Mouse (Mus musculus) MEL (cell line): ENCODE results near the gene Grsf1. TPM values are rescaled to one million over a fixed set of nuclear protein-coding genes. Genes with fewer than 3 reads are reported as not detected.

ENCODE experiments used
- DNase-seq: peaks from one replicate; pipeline ENCODE4 v3.0.0; 2011; ENCODE audit warnings: low read depth, low spot score
- H3K27ac ChIP-seq: 2 replicates; pipeline ENCODE4 v1.5.1; 2012; ENCODE audit warnings: low read depth, mild to moderate bottlenecking, control low read depth, low read length, moderate library complexity; ENCODE audit not compliant: control insufficient read depth
- H3K27me3 ChIP-seq, 2 experiments: fragments of 150-350 bp in 1 of 2; sonication (generic) in 1 of 2; 2 replicates each; pipeline ENCODE4 v1.6.1; 2012; ENCODE audit warnings: low read length in 2 of 2, mild to moderate bottlenecking in 2 of 2, improper control_type of control experiment in 1 of 2, moderate library complexity in 1 of 2; ENCODE audit not compliant: insufficient read depth in 2 of 2, control insufficient read depth in 1 of 2
- H3K36me3 ChIP-seq, 2 experiments: 2 replicates each; pipeline ENCODE4 v1.6.1; 2012 to 2014; ENCODE audit warnings: low read length in 2 of 2, improper control_type of control experiment in 1 of 2, inconsistent platforms in 1 of 2, mild to moderate bottlenecking in 1 of 2; ENCODE audit not compliant: insufficient read depth in 2 of 2, control insufficient read depth in 1 of 2
- H3K4me1 ChIP-seq, 2 experiments: fragments of 150-350 bp in 1 of 2; sonication (generic) in 1 of 2; 2 replicates each; pipeline ENCODE4 v1.6.1; 2012; ENCODE audit warnings: low read length in 2 of 2, improper control_type of control experiment in 1 of 2, mild to moderate bottlenecking in 1 of 2; ENCODE audit not compliant: insufficient read depth in 2 of 2, control insufficient read depth in 1 of 2
- H3K4me3 ChIP-seq, 2 experiments: fragments of 150-350 bp in 1 of 2; sonication (generic) in 1 of 2; 2 replicates each; pipeline ENCODE4 v1.5.1; 2012; ENCODE audit warnings: low read depth in 2 of 2, low read length in 2 of 2, mild to moderate bottlenecking in 2 of 2, moderate library complexity in 2 of 2, control low read depth in 1 of 2, improper control_type of control experiment in 1 of 2; ENCODE audit not compliant: control insufficient read depth in 1 of 2, insufficient read depth in 1 of 2
- H3K79me2 ChIP-seq: 2 replicates; pipeline ENCODE4 v1.6.1; 2012; ENCODE audit warnings: mild to moderate bottlenecking, low read length, moderate library complexity; ENCODE audit not compliant: control insufficient read depth, poor library complexity, insufficient read depth
- H3K9ac ChIP-seq: 2 replicates; pipeline ENCODE4 v1.6.1; 2012; ENCODE audit warnings: low read depth, mild to moderate bottlenecking, control low read depth, low read length, moderate library complexity; ENCODE audit not compliant: control insufficient read depth, poor library complexity, severe bottlenecking
- H3K9me3 ChIP-seq: fragments of 150-350 bp; sonication (generic); replicated peaks from 2 replicates; pipeline ENCODE4 v1.6.1; 2012; ENCODE audit warnings: mild to moderate bottlenecking, low read length, improper control_type of control experiment, moderate library complexity; ENCODE audit not compliant: insufficient read depth
- BHLHE40 ChIP-seq: IDR thresholded peaks from 2 replicates; pipeline ENCODE4 v1.6.1; 2012; ENCODE audit warnings: low read depth, mild to moderate bottlenecking, inconsistent platforms, low read length, improper control_type of control experiment, borderline replicate concordance
- CHD1 ChIP-seq: IDR thresholded peaks from 2 replicates; pipeline ENCODE4 v1.6.1; 2012; ENCODE audit warnings: low read depth, mild to moderate bottlenecking, inconsistent platforms, low read length, improper control_type of control experiment
- CTCF ChIP-seq, 3 experiments: IDR thresholded peaks in 2 of 3; conservative IDR thresholded peaks in 1 of 3; 2 replicates each; pipeline ENCODE4 v1.5.1; 2011 to 2012; ENCODE audit warnings: low read length in 3 of 3, low read depth in 2 of 3, mild to moderate bottlenecking in 2 of 3, improper control_type of control experiment in 1 of 3, inconsistent platforms in 1 of 3, mixed read lengths in 1 of 3, moderate library complexity in 1 of 3; ENCODE audit not compliant: control insufficient read depth in 1 of 3, insufficient read depth in 1 of 3, poor library complexity in 1 of 3, severe bottlenecking in 1 of 3
- ELF1 ChIP-seq: IDR thresholded peaks from 2 replicates; pipeline ENCODE4 v1.6.1; 2014; ENCODE audit warnings: low read depth, mild to moderate bottlenecking, inconsistent platforms, low read length, improper control_type of control experiment, moderate library complexity
- ETS1 ChIP-seq: IDR thresholded peaks from 2 replicates; pipeline ENCODE4 v1.6.1; 2012; ENCODE audit warnings: low read depth, mild to moderate bottlenecking, inconsistent platforms, low read length, improper control_type of control experiment, moderate library complexity
- HCFC1 ChIP-seq: IDR thresholded peaks from 2 replicates; pipeline ENCODE4 v1.6.1; 2012; ENCODE audit warnings: low read depth, mild to moderate bottlenecking, inconsistent platforms, low read length, improper control_type of control experiment, moderate library complexity
- JUND ChIP-seq: IDR thresholded peaks from 2 replicates; pipeline ENCODE4 v1.6.1; 2011; ENCODE audit warnings: low read depth, mild to moderate bottlenecking, improper control_type of control experiment, low read length
- KAT2A ChIP-seq: conservative IDR thresholded peaks from 2 replicates; pipeline ENCODE4 v1.6.1; 2012; ENCODE audit warnings: low read depth, low read length, improper control_type of control experiment, inconsistent platforms
- MAFK ChIP-seq: IDR thresholded peaks from 2 replicates; pipeline ENCODE4 v1.6.1; 2011; ENCODE audit warnings: low read depth, mild to moderate bottlenecking, low read length, improper control_type of control experiment, borderline replicate concordance
- MAX ChIP-seq: IDR thresholded peaks from 2 replicates; pipeline ENCODE4 v1.6.1; 2011; ENCODE audit warnings: low read length, improper control_type of control experiment
- MYB ChIP-seq: IDR thresholded peaks from 2 replicates; pipeline ENCODE4 v1.6.1; 2011; ENCODE audit warnings: mild to moderate bottlenecking, low read depth, low read length, improper control_type of control experiment
- MYC ChIP-seq: IDR thresholded peaks from 2 replicates; pipeline ENCODE4 v1.6.1; 2011; ENCODE audit warnings: low read depth, mild to moderate bottlenecking, low read length, improper control_type of control experiment, moderate library complexity
- POLR2A ChIP-seq, 2 experiments: IDR thresholded peaks; 2 replicates each; pipeline ENCODE4 v1.6.1; 2011 to 2012; ENCODE audit warnings: low read length in 2 of 2, mild to moderate bottlenecking in 2 of 2, control low read depth in 1 of 2, improper control_type of control experiment in 1 of 2, low read depth in 1 of 2, moderate library complexity in 1 of 2; ENCODE audit not compliant: control insufficient read depth in 1 of 2, insufficient read depth in 1 of 2, poor library complexity in 1 of 2
- RAD21 ChIP-seq: IDR thresholded peaks from 2 replicates; pipeline ENCODE4 v1.6.1; 2011; ENCODE audit warnings: mild to moderate bottlenecking, low read depth, low read length, improper control_type of control experiment
- SIN3A ChIP-seq: IDR thresholded peaks from 2 replicates; pipeline ENCODE4 v1.6.1; 2012; ENCODE audit warnings: low read length, improper control_type of control experiment, inconsistent platforms
- TBP ChIP-seq: IDR thresholded peaks from 2 replicates; pipeline ENCODE4 v1.8.0; 2011; ENCODE audit warnings: low read depth, low read length, improper control_type of control experiment
- UBTF ChIP-seq: IDR thresholded peaks from 2 replicates; pipeline ENCODE4 v1.6.1; 2012; ENCODE audit warnings: low read depth, mild to moderate bottlenecking, inconsistent platforms, low read length, improper control_type of control experiment, moderate library complexity, borderline replicate concordance; ENCODE audit not compliant: insufficient read depth
- ZMIZ1 ChIP-seq: IDR thresholded peaks from 2 replicates; pipeline ENCODE4 v1.6.1; 2012; ENCODE audit warnings: low read depth, mild to moderate bottlenecking, inconsistent platforms, low read length, improper control_type of control experiment, moderate library complexity
- polyA plus RNA-seq, 2 experiments: library from polyadenylated mRNA; stranded (reverse) in 1 of 2; unstranded in 1 of 2; fragments of >175 nt in 1 of 2; fragments of >200 nt in 1 of 2; gene quantifications; 2 replicates each; pipeline versions ENCODE4 v1.2.1 to v1.2.4; 2012; ENCODE audit warnings: low replicate concordance in 2 of 2, low read depth in 1 of 2; ENCODE audit not compliant: insufficient read length in 2 of 2, insufficient read depth in 1 of 2, missing spikeins in 1 of 2
- total RNA-seq: library from RNA; depleted of rRNA; stranded (reverse); fragments of 300-350 nt; gene quantifications from 2 replicates; pipeline ENCODE4 v1.2.3, GENCODE M21; 2012

The Grsf1 gene
- total and polyA plus RNA-seq, 3 experiments = 49.4 to 62.8 TPM; not detected in 1

GRCm38 (mm10) chr5:88657868-88658267 is 18.1 kb downstream of the Grsf1 start:
- no peak overlapping the region for H3K9ac ChIP-seq
- TF ChIP-seq MAFK (no peak), MYB (no peak), BHLHE40 (no peak), MYC (no peak)
- H3K4me1 ChIP-seq = no peaks in the 10 kb centered on the region
- H3K79me2 ChIP-seq = no peaks in the 10 kb centered on the region
- H3K27ac ChIP-seq = no peak overlapping the region
- no peaks in the 10 kb centered on the region for H3K9me3 ChIP-seq
- no peaks in the 10 kb centered on the region for H3K27me3 ChIP-seq
- DNase-seq = no peak
- H3K4me3 ChIP-seq = no peak overlapping the region
- peaks cover 0 to 23% of the 10 kb centered on the region in 2 experiments; a peak in 2 of 4 replicates for H3K36me3 ChIP-seq

- Histone ChIP-seq H3K27me3 (no peaks in the 10 kb centered on the region), H3K36me3 (peaks cover 1 to 12% of the 10 kb centered on the region in 2 experiments; a peak in 3 of 4 replicates), H3K9me3 (no peaks in the 10 kb centered on the region), H3K4me3 (no peak overlapping the region), H3K4me1 (peaks cover 2 to 9% of the 10 kb centered on the region in 2 experiments; a peak in 3 of 4 replicates), H3K9ac (no peak overlapping the region), H3K79me2 (no peaks in the 10 kb centered on the region), H3K27ac (no peak overlapping the region)
- TF ChIP-seq UBTF (no peak), MYC (no peak), MAFK (no peak), POLR2A (IDR thresholded peaks at IDR 0.05; ENCODE audit: control insufficient read depth in 1 of 2, insufficient read depth in 1 of 2, low read depth in 1 of 2, low read length in 2 of 2, poor library complexity in 1 of 2) (no peak), CTCF (IDR thresholded peaks at IDR 0.05 in 2 of 3, conservative IDR thresholded peaks at IDR 0.05 in 1 of 3; ENCODE audit: control insufficient read depth in 1 of 3, insufficient read depth in 1 of 3, low read depth in 2 of 3, low read length in 3 of 3, poor library complexity in 1 of 3, severe bottlenecking in 1 of 3) (no peak), MAX (no peak), CHD1 (no peak), ZMIZ1 (no peak), HCFC1 (no peak), ELF1 (no peak), RAD21 (no peak), JUND (no peak), ETS1 (no peak), TBP (no peak), KAT2A (no peak), BHLHE40 (no peak), SIN3A (no peak)
- no peak for DNase-seq
Measured at GRCm38 (mm10) chr5:88652589-88652988, 23.4 kb downstream of the Grsf1 start.
